ENCODE assay signal across 8 mouse cellular contexts in genomic region chr1:131555042-131555812, GRCm38 (mm10). TPM values are rescaled to one million over a fixed set of nuclear protein-coding genes. Genes with fewer than 3 reads are reported as not detected.
DNase-seq lines count a peak whose midpoint lies in the region; ATAC-seq lines count a peak whose summit lies in the region.

No protein-coding gene starts in this region.

- ATAC-seq in CD4-positive, CD25-positive, alpha-beta regulatory T cell, adult 4 months: peak; percentile 99
- peak; percentile 92 for ATAC-seq in heart, embryonic 15.5 days (replicated peaks; ENCODE audit: insufficient number of reproducible peaks, insufficient read depth, low FRiP score, low read depth)
- peak; percentile 47; the same call in 1 of the 2 replicates for ATAC-seq in liver, embryonic 12.5 days
- ATAC-seq in stomach, embryonic 14.5 days (ENCODE audit: insufficient number of reproducible peaks, insufficient read depth, low FRiP score, low read depth): peak; percentile 86; the same call in 1 of the 2 replicates

- H3K36me3 ChIP-seq in forebrain, embryonic 10.5 days (replicated peaks): no peaks in the 10 kb centered on the region
- H3K36me3 ChIP-seq in heart, embryonic 15.5 days: no peaks in the 10 kb centered on the region
- H3K36me3 ChIP-seq in liver, embryonic 12.5 days: no peaks in the 10 kb centered on the region
- H3K36me3 ChIP-seq in stomach, embryonic 14.5 days (ENCODE audit: control insufficient read depth, insufficient read depth, low read length): no peaks in the 10 kb centered on the region

- H3K4me2 ChIP-seq in heart, embryonic 15.5 days: peak overlapping the region; percentile 50
- H3K4me2 ChIP-seq in liver, embryonic 12.5 days: peak overlapping the region; percentile 31
- peak overlapping the region; percentile 27; the same call in 1 of the 2 replicates for H3K4me2 ChIP-seq in stomach, embryonic 14.5 days (replicated peaks; ENCODE audit: low read depth, low read length)

- peaks cover 7% of the 10 kb centered on the region for H3K4me1 ChIP-seq in forebrain, embryonic 10.5 days
- peaks cover 4% of the 10 kb centered on the region for H3K4me1 ChIP-seq in heart, embryonic 15.5 days (replicated peaks)
- H3K4me1 ChIP-seq in liver, embryonic 12.5 days: peaks cover 3% of the 10 kb centered on the region; the same call in 1 of the 2 replicates
- H3K4me1 ChIP-seq in stomach, embryonic 14.5 days (ENCODE audit: control insufficient read depth, insufficient read depth, low read length): no peaks in the 10 kb centered on the region

- H3K9me3 ChIP-seq in forebrain, embryonic 10.5 days: no peaks in the 10 kb centered on the region
- no peaks in the 10 kb centered on the region for H3K9me3 ChIP-seq in heart, embryonic 15.5 days (replicated peaks)
- H3K9me3 ChIP-seq in liver, embryonic 12.5 days (replicated peaks): no peaks in the 10 kb centered on the region
- no peaks in the 10 kb centered on the region for H3K9me3 ChIP-seq in stomach, embryonic 14.5 days (ENCODE audit: control insufficient read depth, low read depth, low read length)

- 21% methylated on average over 13 of the region's 13 CpGs for WGBS in forebrain, embryonic 10.5 days
- WGBS in heart, embryonic 15.5 days: 5% methylated on average over 13 of the region's 13 CpGs
- WGBS in liver, embryonic 12.5 days (ENCODE audit: insufficient replicate concordance): 14% methylated on average over 13 of the region's 13 CpGs
- whole genome bisulfite sequencing in stomach, embryonic 14.5 days: 17% methylated on average over 13 of the region's 13 CpGs

- peak overlapping the region; percentile 27 for H3K4me3 ChIP-seq in forebrain, embryonic 10.5 days
- 0 out of 2 replicates have a peak overlapping the region, but pooled peaks have one; percentile 11 for H3K4me3 ChIP-seq in heart, embryonic 15.5 days
- H3K4me3 ChIP-seq in liver, embryonic 12.5 days: no peak overlapping the region
- H3K4me3 ChIP-seq in stomach, embryonic 14.5 days (ENCODE audit: low read depth, low read length): no peak overlapping the region

- H3K27ac ChIP-seq in forebrain, embryonic 10.5 days: peak overlapping the region; percentile 77
- peak overlapping the region; percentile 79 for H3K27ac ChIP-seq in heart, embryonic 15.5 days
- no peak overlapping the region for H3K27ac ChIP-seq in liver, embryonic 12.5 days
- no peak overlapping the region for H3K27ac ChIP-seq in stomach, embryonic 14.5 days (ENCODE audit: low read length)

- peak overlapping the region; percentile 42 for H3K9ac ChIP-seq in heart, embryonic 15.5 days
- 0 out of 2 replicates have a peak overlapping the region, but pooled peaks have one; percentile 14 for H3K9ac ChIP-seq in liver, embryonic 12.5 days
- no peak overlapping the region for H3K9ac ChIP-seq in stomach, embryonic 14.5 days (replicated peaks; ENCODE audit: low read depth, low read length)

- H3K27me3 ChIP-seq in forebrain, embryonic 10.5 days (ENCODE audit: poor library complexity, severe bottlenecking): no peaks in the 10 kb centered on the region
- no peaks in the 10 kb centered on the region for H3K27me3 ChIP-seq in heart, embryonic 15.5 days
- H3K27me3 ChIP-seq in liver, embryonic 12.5 days (replicated peaks): peaks cover 8% of the 10 kb centered on the region; the same call in 1 of the 2 replicates
- no peaks in the 10 kb centered on the region for H3K27me3 ChIP-seq in stomach, embryonic 14.5 days (ENCODE audit: control insufficient read depth, insufficient read depth, low read length)

- peak; percentile 21 for DNase-seq in c-Kit-negative CD71-positive TER-119-positive erythroid progenitor cells, embryonic 14.5 days (ENCODE audit: low read depth, low spot score)
- DNase-seq in forebrain, embryonic 10.5 days (ENCODE audit: extremely low spot score, low spot score): peak; percentile 81
- DNase-seq in kidney, postnatal 14 days: peak; percentile 81
- DNase-seq in natural killer cell, adult 2 months (ENCODE audit: low spot score in 2 of 2): peak; percentile 56 to 75

RNA-seq across cellular contexts. Expression of gene Fam72a, which starts 27.5 kb away (rescaled TPM):
- under 1 TPM; 0.24 to 0.73 TPM for polyA plus RNA-seq in CD4-positive, CD25-positive, alpha-beta regulatory T cell, adult 4 months (2017; shearing (Covaris generic))
- 5.3 and 5.7 TPM in 2 replicates for polyA plus RNA-seq in forebrain, embryonic 10.5 days (2016; fragmentation: Nextera tagmentation; extraction: Ambion mirVana)
- 2.4 and 2.7 TPM in 2 replicates for polyA plus RNA-seq in heart, embryonic 15.5 days (2015; fragmentation: Nextera tagmentation; extraction: Ambion mirVana)
- 3.4 and 3.7 TPM in 2 replicates for polyA plus RNA-seq in liver, embryonic 12.5 days (2016; fragmentation: Nextera tagmentation; extraction: Ambion mirVana)
- 3.1 and 3.2 TPM in 2 replicates for polyA plus RNA-seq in stomach, embryonic 14.5 days (2014; fragmentation: Nextera tagmentation; extraction: Ambion mirVana)

RNA-seq across cellular contexts. Expression of gene Srgap2, which starts 28.1 kb away (rescaled TPM):
- 10 to 100 TPM; 25.0 to 31.5 TPM for polyA plus RNA-seq in CD4-positive, CD25-positive, alpha-beta regulatory T cell, adult 4 months (2017; shearing (Covaris generic))
- polyA plus RNA-seq in forebrain, embryonic 10.5 days (2016; fragmentation: Nextera tagmentation; extraction: Ambion mirVana): 19.1 and 21.2 TPM in 2 replicates
- polyA plus RNA-seq in heart, embryonic 15.5 days (2015; fragmentation: Nextera tagmentation; extraction: Ambion mirVana): 10.0 and 15.8 TPM in 2 replicates
- polyA plus RNA-seq in liver, embryonic 12.5 days (2016; fragmentation: Nextera tagmentation; extraction: Ambion mirVana): 5.8 and 7.8 TPM in 2 replicates
- 22.8 and 24.5 TPM in 2 replicates for polyA plus RNA-seq in stomach, embryonic 14.5 days (2014; fragmentation: Nextera tagmentation; extraction: Ambion mirVana)

RNA-seq across cellular contexts. Expression of gene Avpr1b, which starts 43.8 kb away (rescaled TPM):
- polyA plus RNA-seq in CD4-positive, CD25-positive, alpha-beta regulatory T cell, adult 4 months (2017; shearing (Covaris generic)): not detected
- not detected in 2 replicates for polyA plus RNA-seq in forebrain, embryonic 10.5 days (2016; fragmentation: Nextera tagmentation; extraction: Ambion mirVana)
- polyA plus RNA-seq in heart, embryonic 15.5 days (2015; fragmentation: Nextera tagmentation; extraction: Ambion mirVana): not detected in 2 replicates
- not detected in 2 replicates for polyA plus RNA-seq in liver, embryonic 12.5 days (2016; fragmentation: Nextera tagmentation; extraction: Ambion mirVana)
- not detected in 2 replicates for polyA plus RNA-seq in stomach, embryonic 14.5 days (2014; fragmentation: Nextera tagmentation; extraction: Ambion mirVana)

Comparison
In these comparisons a context has a peak if more than half of its experiments do, and no peak if none do; other contexts are left out.
1. ATAC-seq: peak in every context shown above with its lines; median percentile 99 in CD4-positive, CD25-positive, alpha-beta regulatory T cell, adult 4 months; 92 in heart, embryonic 15.5 days; 86 in stomach, embryonic 14.5 days; 47 in liver, embryonic 12.5 days.
2. DNase-seq: peak in every context shown above with its lines; median percentile 81 in forebrain, embryonic 10.5 days; 81 in kidney, postnatal 14 days; 66 in natural killer cell, adult 2 months; 21 in c-Kit-negative CD71-positive TER-119-positive erythroid progenitor cells, embryonic 14.5 days.
3. H3K27ac ChIP-seq: peak in forebrain, embryonic 10.5 days (single experiment) and heart, embryonic 15.5 days (single experiment); none in liver, embryonic 12.5 days (single experiment) and stomach, embryonic 14.5 days (single experiment).
4. H3K4me3 ChIP-seq: peak in forebrain, embryonic 10.5 days (single experiment) and heart, embryonic 15.5 days (single experiment); none in liver, embryonic 12.5 days (single experiment) and stomach, embryonic 14.5 days (single experiment).
5. Peak in every context shown above with its lines, with median percentiles within 50 percentile points of each other: H3K4me2 ChIP-seq.